Mouse (Mus musculus) kidney, adult 8-10 months (tissue): ENCODE data around the gene Gm10153.
"Not testable (repeated sequence)": the region's sequence is repeated elsewhere in the genome, so short reads cannot be mapped to it uniquely, and the experiment has no call there.

Experiments
- DNase-seq, 2 experiments: peaks; one replicate each; pipeline ENCODE4 v3.0.0; 2022

Gm10153 gene

DNA sequence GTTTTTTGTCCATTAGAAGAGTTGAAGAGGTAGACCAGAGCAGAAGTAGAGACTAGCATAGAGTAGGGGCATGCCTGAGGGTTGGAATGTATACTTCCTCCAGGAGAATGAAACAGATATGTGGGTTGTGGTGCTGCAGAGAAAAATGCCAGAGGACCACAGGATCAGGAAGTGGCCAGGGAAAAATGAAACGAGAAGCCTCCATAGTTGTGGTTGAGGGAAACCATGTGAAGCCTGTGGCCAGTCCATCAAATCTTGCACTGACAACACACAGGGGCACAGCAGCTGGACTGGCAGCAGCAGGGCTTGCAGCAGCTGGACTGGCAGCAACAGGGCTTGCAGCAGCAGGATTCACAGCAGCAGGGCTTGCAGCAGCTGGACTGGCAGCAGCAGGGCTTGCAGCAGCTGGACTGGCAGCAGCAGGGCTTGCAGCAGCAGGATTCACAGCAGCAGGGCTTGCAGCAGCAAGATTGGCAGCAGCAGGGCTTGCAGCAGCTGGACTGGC is 46.6 kb downstream of the Gm10153 start:
- not testable (repeated sequence) for DNase-seq

DNA sequence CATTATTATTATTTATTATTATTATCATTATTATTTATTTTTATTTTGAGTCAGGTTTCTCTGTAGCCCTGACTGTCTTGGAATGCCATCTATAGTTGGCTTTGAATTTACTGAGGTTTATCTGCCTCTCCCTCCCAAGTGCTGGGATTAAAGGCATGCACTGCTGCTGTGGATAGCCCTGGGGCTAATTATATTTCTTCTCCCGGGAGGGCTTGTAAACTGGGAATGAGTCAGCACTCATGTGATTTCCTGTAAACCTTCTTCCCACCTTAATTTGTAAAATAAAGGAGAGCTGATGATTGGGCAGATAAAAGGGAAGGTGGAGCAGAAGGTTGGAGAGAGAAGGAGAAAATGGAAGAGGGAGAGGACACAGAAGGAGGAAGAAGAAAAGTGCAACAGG is 49.5 kb downstream of the Gm10153 start:
- no peak for DNase-seq
